Comparison of ENCODE assay signal across 24 mouse cellular contexts in the genomic region with DNA sequence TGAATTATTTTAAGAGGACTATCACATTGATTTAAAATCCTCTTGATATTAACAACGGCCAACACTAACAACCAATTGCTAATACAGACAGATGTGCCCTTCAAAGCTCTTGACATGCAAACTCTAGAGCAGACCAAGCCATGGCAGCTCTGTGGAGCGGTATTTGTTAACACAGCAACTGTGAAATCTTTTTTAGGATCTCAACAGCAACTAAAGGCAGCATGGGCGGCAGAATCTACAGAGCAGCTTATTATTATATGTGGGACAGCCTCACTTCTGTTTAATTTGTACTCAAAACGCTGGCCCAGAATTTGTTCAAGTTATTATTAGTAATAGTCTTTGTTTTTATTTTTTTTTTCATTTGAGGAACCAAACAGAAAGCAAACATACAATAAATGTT. TPM values are rescaled to one million over a fixed set of nuclear protein-coding genes. Genes with fewer than 3 reads are reported as not detected.
A peak's percentile ranks its signal among the peaks of the same experiment; 100 is the strongest.
DNase-seq lines count a peak whose midpoint lies in the region; ATAC-seq and TF ChIP-seq lines count a peak whose summit lies in the region.
"Had no signal": no experiment of that assay in that cellular context is flagged by ENCODE, and none has a peak within 500 bp of the region (broad histone marks: within the 10 kb centered on the region; RNA-seq: fewer than 3 reads in every experiment).

No protein-coding gene starts in this region.

- peaks cover 14% of the 10 kb centered on the region for H3K4me1 ChIP-seq in olfactory bulb, adult 2 months (ENCODE audit: control insufficient read depth, insufficient read depth, low read length)
- H3K4me1 ChIP-seq: embryonic facial prominence, embryonic 15.5 days; forebrain, embryonic 12.5 days had no signal

- no peak overlapping the region for H3K4me3 ChIP-seq in olfactory bulb, adult 2 months (ENCODE audit: insufficient read depth, low read depth, low read length)
- H3K4me3 ChIP-seq: embryonic facial prominence, embryonic 13.5 days; embryonic facial prominence, embryonic 15.5 days; erythroblast, embryonic 14.5 days; forebrain, embryonic 10.5 days; forebrain, embryonic 12.5 days had no signal

- ATAC-seq in cerebellum, adult (ENCODE audit: insufficient number of reproducible peaks, low FRiP score, low TSS enrichment) = no peak
- ATAC-seq: forebrain, embryonic 14.5 days; forebrain, embryonic 16.5 days had no signal

- TF ChIP-seq CTCF in olfactory bulb, adult 2 months (IDR thresholded peaks at IDR 0.05; ENCODE audit: insufficient read depth, low read depth, low read length) = no peak

- DNase-seq in layer of hippocampus, adult 11-12 months (ENCODE audit: low spot score) = peak; percentile 25
- no peak for DNase-seq in layer of hippocampus, postnatal 36 days
- peak; percentile 47 for DNase-seq in layer of hippocampus, adult 9-11 months
- no peak for DNase-seq in layer of hippocampus, postnatal 25 days (ENCODE audit: extremely low spot score in 1 of 2, low spot score in 1 of 2)
- DNase-seq in brain, adult 2 months (ENCODE audit: low read depth, low spot score) = peak; percentile 66
- DNase-seq: adrenal gland, adult 2 months; adrenal gland, postnatal 10 days; adrenal gland, postnatal 25 days; cerebellum, adult 11 months; cerebellum, adult 18-20 months; cerebellum, adult 8-10 months; cerebellum, adult 9-11 months; cerebellum, postnatal 36 days; embryo, embryonic 11 days had no signal

- no peak for TF ChIP-seq POLR2A in olfactory bulb, adult 2 months (IDR thresholded peaks at IDR 0.05; ENCODE audit: insufficient read depth, low read depth, low read length)

- 31% methylated on average over 4 of the region's 4 CpGs for WGBS in olfactory bulb, adult 2 months

- H3K27ac ChIP-seq in olfactory bulb, adult 2 months (ENCODE audit: insufficient read depth, low read depth, low read length) = peak overlapping the region; percentile 83
- H3K27ac ChIP-seq: embryonic facial prominence, embryonic 13.5 days; embryonic facial prominence, embryonic 15.5 days; forebrain, embryonic 10.5 days; forebrain, embryonic 12.5 days had no signal

RNA-seq across cellular contexts. Expression of a gene that starts 28.1 kb away (rescaled TPM):
- 10 to 100 TPM; 17.8 to 18.1 TPM for total RNA-seq in layer of hippocampus, postnatal 36 days (2021)
- 10 to 100 TPM; 14.1 to 17.3 TPM for total RNA-seq in layer of hippocampus, postnatal 25 days (2021)
- not detected in 2 replicates for polyA plus RNA-seq in olfactory bulb, adult 2 months (2012; ENCODE audit: insufficient read depth, insufficient read length, low replicate concordance, missing spikeins)
- polyA plus RNA-seq: embryonic facial prominence, embryonic 11.5 days had no signal

Comparison
In these comparisons a context has a peak if more than half of its experiments do, and no peak if none do; other contexts are left out.
1. DNase-seq: peak in layer of hippocampus, adult 11-12 months (single experiment), layer of hippocampus, adult 9-11 months (single experiment) and brain, adult 2 months (single experiment); none in layer of hippocampus, postnatal 36 days (0 of 2) and layer of hippocampus, postnatal 25 days (0 of 2).